Mouse (Mus musculus): ENCODE measurements at regions not wholly inside any gene's neighbourhood (a gene's known extent, or its start where the extent isn't known, plus 50 kb on each side); places are given as distances from the start of the nearest gene placed in this dataset.

DNA sequence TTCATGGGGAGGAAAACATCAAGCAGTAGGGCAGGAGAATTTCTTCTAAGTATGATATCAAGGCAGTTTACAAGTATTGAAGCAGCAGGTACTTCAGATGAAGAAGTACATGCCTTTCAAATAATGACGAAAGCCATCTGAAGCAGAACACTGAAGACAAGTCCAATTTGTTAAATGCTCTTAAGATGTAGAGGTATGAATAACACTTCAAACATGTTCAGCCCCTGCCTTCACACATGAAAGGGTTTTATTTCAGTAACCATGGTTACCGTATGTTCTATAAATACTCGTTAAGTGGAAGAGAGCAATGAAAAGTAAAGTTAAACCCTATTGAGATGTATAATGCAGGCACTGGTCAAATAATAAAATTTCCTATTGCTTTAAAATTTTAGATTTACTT is 101.8 kb downstream of the Mospd2 start:
- no peak for DNase-seq

DNA sequence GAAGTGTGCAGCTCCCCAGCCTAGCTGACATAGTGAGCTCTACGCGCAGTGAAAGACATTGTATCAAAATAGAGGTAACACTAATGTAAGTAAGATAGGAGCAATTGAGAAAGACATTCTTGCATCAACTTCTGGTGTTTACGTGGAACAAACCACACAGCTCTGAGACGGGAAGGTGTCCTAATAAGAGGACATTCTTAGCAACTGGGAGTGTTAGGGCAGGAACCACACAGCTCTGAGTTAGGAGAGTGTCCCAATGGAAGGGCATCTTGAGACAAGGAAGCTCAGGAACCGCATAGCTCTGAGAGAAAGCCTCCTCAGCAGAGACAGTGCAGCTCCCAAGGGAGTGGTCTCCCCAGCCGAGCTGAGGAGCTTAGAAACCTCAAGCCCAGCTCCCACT is 139.8 kb downstream of the Mospd2 start:
- no peak for DNase-seq

DNA sequence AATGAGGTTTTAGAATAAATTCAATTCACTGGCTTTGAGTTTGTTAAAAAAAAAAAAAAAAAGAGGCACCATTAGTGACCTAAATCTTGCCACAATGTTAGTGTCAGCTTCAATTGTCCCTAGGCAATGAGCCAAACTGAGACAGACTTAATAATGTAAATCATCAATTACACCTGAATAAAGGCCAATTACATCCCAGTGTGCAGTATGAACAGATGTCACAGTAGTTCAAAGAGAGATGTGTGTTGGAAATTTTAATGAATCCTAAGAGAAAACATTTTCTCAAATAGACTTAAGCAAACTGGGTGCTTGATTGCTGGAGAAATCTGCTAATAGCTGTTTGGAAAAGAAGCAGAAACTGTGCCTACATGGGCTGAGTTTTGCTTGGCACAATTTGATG is 159.3 kb downstream of the Mospd2 start:
- DNase-seq: no peak

DNA sequence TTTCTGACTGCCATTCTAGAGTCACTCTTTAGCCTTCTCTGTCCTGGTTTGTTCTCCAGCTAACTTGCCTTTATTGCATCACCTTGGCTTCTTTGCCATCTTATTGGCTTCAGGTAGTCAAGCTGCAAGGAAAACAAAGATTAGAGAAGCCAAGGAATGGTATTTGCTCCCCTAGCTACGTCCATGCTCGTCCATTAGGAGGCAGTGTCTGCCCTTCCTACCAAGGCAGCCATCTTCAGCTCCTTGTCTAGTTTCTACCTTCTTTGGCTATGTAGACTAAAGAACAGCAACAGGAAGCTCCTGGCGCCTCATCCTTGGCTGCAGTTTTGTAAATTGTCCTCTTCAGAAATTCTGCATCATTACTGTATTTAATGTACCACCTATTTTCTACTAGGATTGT is 192.9 kb downstream of the Mospd2 start:
- peak in 1 of 2 experiments; percentile 2 for DNase-seq

DNA sequence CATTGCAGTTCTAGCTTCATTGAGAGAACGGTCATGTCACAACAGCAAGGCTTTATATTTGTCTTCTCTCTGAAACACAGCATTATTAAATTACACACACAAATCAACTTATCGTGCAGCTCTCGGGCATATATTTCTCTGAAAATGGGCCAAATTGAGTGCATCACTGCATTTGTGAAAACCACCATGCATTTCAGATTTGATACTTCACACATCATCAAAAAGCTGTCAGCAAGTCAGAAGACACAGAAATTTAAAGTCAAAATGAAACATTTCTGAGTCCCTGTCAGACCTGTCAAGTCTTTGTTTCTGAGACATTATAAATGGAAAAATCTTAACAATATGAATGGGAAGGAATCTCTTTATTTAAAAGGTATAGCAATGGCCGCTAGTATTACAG is 215.3 kb downstream of the Mospd2 start:
- no peak for DNase-seq

DNA sequence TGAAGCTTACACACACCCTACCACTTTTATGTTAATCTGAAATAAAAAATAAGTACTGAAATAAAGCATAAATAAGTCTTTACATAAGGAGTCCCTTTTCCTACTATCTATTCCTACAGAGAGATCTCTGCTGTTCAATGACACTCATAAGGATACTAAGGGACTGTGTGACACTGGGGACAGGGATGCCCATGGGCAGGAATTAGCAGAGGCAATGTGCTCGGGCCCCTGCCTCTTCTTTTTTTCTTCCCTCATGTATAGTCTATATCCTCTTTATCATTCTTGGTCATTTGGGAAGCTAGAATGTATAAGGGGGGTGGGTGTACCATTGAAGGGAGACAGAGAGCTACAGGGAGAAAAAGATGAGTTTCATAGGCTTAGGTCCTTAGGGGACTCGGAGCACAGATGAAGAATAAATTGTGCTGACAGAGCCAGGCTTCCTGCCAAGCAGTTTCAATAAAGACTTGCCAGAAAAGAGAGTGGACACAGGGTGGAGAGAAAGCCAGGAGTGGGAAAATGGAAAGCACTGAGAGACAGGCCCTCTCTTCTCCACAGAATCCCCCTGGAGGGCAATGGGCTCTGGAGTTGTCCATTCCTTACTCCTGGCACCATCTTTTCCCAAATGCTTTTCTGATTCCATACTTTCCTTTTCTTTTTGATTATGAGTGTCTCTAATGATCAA is 216.3 kb downstream of the Mospd2 start:
- DNase-seq: peak; percentile 40 to 47

DNA sequence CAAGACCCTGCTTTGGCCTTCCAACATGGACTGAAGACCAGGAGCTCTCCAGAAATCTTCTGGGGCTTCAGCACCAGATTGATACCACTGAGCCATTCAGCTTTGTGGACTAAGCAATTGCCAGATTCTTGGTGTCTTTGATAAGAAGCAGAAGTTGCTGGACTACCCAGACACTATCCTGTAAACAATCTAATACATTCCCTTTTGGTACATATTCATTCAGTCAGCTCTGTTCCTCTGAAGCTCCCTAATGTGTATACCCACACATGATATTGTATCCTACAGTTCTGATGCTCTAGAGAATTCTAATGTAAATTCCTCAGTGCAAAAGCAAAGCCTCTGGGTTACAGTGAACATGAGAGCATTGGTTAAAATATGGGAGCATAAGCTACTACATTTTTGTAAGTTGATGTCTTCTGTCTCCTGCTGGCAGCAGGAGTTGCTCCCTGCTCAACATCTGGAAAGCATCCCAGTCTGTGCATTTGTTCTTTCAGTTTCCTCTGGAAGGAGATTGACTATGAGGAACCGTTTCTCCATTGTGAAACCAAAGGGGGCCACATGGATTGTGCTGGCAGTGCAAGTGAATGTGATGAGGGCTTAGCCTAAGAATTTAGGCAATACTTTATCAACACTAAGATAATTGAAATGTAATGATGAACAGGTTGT is 234.5 kb downstream of the Mospd2 start:
- no peak for DNase-seq

All from kidney, postnatal 25 days (tissue).